Mouse (Mus musculus) heart, embryonic 15.5 days (tissue): Measurements from ENCODE around the gene Mib2. TPM values are rescaled to one million over a fixed set of nuclear protein-coding genes. Genes with fewer than 3 reads are reported as not detected.

Source experiments
- ATAC-seq: fragments of 200-750 bp; cut with Nextera tagmentation; replicated peaks from 2 replicates; pipeline ENCODE4 v1.8.0; 2017; ENCODE audit warnings: low read depth, moderate TSS enrichment; ENCODE audit not compliant: insufficient number of reproducible peaks, insufficient read depth, low FRiP score
- H3K27ac ChIP-seq: fragments of 300-500 bp; sonication (generic); 2 replicates; pipeline ENCODE4 v1.5.1; 2015; ENCODE audit warnings: mild to moderate bottlenecking, inconsistent platforms
- H3K27me3 ChIP-seq: fragments of 300-500 bp; sonication (generic); 2 replicates; pipeline ENCODE4 v1.6.1; 2015; ENCODE audit warnings: inconsistent platforms
- H3K36me3 ChIP-seq: fragments of 300-500 bp; sonication (generic); 2 replicates; pipeline ENCODE4 v1.6.1; 2015; ENCODE audit warnings: mild to moderate bottlenecking, inconsistent platforms
- H3K4me1 ChIP-seq: fragments of 300-500 bp; sonication (generic); replicated peaks from 2 replicates; pipeline ENCODE4 v1.6.1; 2015; ENCODE audit warnings: inconsistent platforms
- H3K4me2 ChIP-seq: fragments of 300-500 bp; sonication (generic); 2 replicates; pipeline ENCODE4 v1.6.1; 2015; ENCODE audit warnings: inconsistent platforms, mild to moderate bottlenecking, moderate library complexity
- H3K4me3 ChIP-seq: fragments of 300-500 bp; sonication (generic); 2 replicates; pipeline ENCODE4 v1.5.1; 2015; ENCODE audit warnings: mild to moderate bottlenecking, inconsistent platforms
- H3K9ac ChIP-seq: fragments of 300-500 bp; sonication (generic); 2 replicates; pipeline ENCODE4 v1.6.1; 2015; ENCODE audit warnings: mild to moderate bottlenecking, inconsistent platforms
- H3K9me3 ChIP-seq: fragments of 300-500 bp; sonication (generic); replicated peaks from 2 replicates; pipeline ENCODE4 v1.6.1; 2016; ENCODE audit warnings: inconsistent platforms
- WGBS: fragments of 180-500 bp; shearing (Covaris S2); methylation state at CpG from one replicate; pipeline ENCODE4 v1.1.7; 2015; ENCODE audit warnings: mixed read lengths; 5-methylcytosine and 5-hydroxymethylcytosine counted together
- polyA plus RNA-seq: library from polyadenylated mRNA; unstranded; fragments of >200 nt; fragmentation: Nextera tagmentation; extraction: Ambion mirVana; gene quantifications from 2 replicates; pipeline ENCODE4 v1.2.1, GENCODE M21; 2015

The Mib2 gene
- polyA plus RNA-seq = 17.3 and 23.4 TPM in 2 replicates

DNA sequence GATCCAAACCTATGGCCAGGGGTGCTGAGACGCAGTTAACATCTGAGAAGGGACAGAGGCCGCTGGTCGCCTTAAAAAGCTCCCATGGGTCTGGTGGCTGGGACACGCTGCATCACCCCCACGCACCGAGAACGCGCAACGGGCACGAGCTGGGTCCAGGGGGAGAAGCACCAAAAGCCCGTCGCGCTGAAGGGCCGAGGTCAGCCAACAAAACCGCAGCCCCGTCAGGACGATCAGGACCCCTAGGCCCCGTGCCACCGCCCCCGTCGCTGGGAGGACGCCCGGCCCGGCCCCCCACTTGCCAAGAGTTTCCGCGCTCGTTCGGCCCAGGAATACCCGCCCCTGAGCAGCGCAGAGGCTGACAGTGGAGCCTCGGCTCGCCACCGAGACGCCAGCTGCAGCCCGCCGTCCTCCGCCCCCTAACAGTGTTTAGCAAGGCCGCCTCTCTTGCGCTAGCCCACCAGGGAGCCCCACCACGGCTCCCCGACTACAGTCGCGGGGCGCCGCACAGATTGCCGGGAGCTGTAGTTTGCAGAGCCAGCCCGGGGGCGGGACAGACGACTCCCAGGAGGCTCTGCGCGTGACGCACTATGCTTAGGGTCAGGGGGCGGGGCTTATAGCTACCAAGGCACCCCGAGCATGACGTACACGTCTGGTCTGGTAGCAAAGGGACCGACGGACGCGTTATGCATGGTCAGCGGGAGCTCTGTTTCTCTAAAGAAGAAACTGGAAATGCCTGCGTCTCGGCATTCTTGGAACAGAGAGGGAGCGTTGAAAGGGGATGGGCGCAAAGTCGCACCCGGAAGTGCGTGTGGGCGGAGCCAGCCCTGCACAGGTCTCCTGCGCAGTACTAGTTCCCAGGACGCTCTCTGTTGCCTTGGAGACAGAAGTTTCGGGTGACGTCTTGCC is at the start of gene Mib2:
Mib2 (minus strand) TSS at position 510 of the 909 bp plus-strand sequence.
- H3K9ac ChIP-seq = peak within 1 kb of the TSS; percentile 94
- under 1% methylated on average over 73 of the region's 73 CpGs for WGBS
- peak within 1 kb of the TSS; percentile 83 for H3K27ac ChIP-seq

DNA sequence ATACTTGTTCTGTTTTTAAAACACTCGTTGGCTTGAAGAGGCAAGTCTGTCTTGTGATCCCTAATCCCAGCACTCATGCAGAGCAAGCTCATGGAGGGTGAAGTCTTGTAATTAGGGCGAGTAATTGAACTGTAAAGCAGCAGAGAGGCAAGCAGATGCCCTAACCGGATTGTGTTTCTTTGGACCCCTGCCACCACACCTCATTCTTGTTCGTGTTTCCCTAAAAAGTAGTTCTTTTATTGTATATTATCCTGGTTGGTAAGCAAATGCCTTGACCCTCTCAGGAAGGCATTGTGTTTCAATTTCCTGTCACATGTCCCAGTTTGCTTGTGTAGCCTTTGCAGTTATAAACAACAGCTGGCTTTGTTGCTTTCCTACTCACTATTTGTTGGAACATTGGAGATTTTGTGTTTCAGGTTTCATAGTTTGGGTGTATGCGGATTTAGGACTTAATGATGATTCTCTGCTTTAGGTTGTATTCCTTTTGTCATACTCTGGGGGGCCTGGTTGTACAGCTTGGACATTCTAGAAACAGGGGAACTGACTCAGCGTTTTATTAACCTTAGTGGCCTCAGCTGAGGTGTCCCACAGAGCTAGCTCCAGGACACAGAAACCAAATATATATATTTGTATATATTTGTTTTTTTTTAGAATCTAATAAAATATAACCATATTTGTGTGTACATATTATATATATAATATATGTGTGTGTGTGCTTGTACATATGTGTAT is 41.7 kb upstream of the Mib2 start:
- Histone ChIP-seq H3K9me3 (no peaks in the 10 kb centered on the region), H3K36me3 (peaks cover 10% of the 10 kb centered on the region), H3K9ac (no peak overlapping the region), H3K4me3 (no peak overlapping the region), H3K27me3 (no peaks in the 10 kb centered on the region), H3K4me2 (no peak overlapping the region), H3K4me1 (peaks cover 11% of the 10 kb centered on the region), H3K27ac (peak overlapping the region; percentile 60)
- no peak for ATAC-seq
- WGBS = 65% methylated on average over 6 of the region's 6 CpGs

More for the DNA sequence above, at the start of gene Mib2:
- Histone ChIP-seq H3K4me3 (peak within 1 kb of the TSS; percentile 98), H3K36me3 (no peaks in the 10 kb centered on the region; the same call in 1 of the 2 replicates), H3K4me2 (peak within 1 kb of the TSS; percentile 86), H3K9me3 (no peaks in the 10 kb centered on the region), H3K4me1 (peaks cover 14% of the 10 kb centered on the region), H3K27me3 (no peaks in the 10 kb centered on the region)
- ATAC-seq = peak; percentile 99

DNA sequence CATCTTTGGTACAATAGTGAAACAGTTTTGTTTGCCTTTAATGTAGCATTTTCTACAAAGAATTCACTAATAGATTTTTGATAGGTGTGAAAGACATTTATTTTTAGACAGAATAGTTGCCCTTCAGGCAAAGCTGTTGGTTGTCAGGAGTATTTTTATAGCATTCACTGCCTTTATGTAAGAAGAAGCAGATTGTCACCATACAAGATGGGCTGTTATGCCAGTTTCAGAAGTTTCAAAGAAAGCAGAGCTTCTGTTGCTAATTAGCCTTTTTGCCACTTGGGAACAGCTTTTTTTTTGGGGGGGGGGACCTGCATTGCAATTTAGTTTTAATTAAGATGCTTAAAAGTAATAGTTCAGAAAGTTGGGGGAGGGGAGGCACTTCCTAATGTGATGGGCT is 40.0 kb upstream of the Mib2 start:
- no peak for ATAC-seq
- no peak overlapping the region for H3K4me3 ChIP-seq
- H3K27ac ChIP-seq = no peak overlapping the region
- no peak overlapping the region for H3K9ac ChIP-seq
- H3K27me3 ChIP-seq = no peaks in the 10 kb centered on the region
- H3K4me2 ChIP-seq = no peak overlapping the region
- no peaks in the 10 kb centered on the region for H3K36me3 ChIP-seq
- H3K9me3 ChIP-seq = no peaks in the 10 kb centered on the region
- peaks cover 15% of the 10 kb centered on the region for H3K4me1 ChIP-seq

DNA sequence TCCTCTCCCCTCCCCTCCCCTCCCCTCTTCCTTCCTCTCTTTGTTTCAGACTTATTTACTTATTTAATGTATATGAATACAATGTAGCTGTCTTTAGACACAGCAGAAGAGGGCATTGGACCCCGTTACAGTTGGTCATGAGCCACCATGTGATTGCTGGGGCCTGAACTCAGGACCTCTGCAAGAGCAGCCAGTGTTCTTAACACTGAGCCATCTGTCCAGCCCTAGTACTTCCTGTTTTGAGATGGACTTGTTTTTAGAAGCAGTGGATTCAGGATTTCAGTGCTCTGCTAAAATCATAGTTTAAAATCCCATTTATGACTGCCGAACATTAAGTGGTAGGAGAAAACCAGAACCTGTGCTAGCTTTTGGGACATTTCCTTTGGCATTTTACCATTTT is 39.6 kb upstream of the Mib2 start:
- Histone ChIP-seq H3K27ac (no peak overlapping the region), H3K4me3 (no peak overlapping the region), H3K4me2 (no peak overlapping the region), H3K9ac (no peak overlapping the region), H3K36me3 (no peaks in the 10 kb centered on the region), H3K27me3 (no peaks in the 10 kb centered on the region), H3K9me3 (no peaks in the 10 kb centered on the region), H3K4me1 (peaks cover 15% of the 10 kb centered on the region)
- WGBS = 78% methylated on average over 2 of the region's 2 CpGs
- ATAC-seq = no peak

DNA sequence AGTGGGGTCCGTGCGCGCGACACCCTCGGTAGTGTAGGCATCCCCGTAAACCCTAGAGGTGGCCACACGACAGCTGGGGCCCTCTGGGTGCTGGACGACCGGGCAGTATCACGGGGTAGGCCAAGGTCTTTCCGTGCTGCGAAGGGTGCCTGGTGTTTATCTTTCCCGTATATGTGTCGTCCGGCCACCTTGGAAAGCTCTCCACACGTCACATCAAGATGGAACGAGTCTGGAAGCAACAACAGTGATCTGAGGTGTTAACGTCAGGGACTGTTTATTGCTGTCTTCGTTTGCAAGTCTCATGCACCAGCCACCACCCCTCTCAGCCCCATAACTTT is 36.6 kb upstream of the Mib2 start:
- ATAC-seq = no peak
- Histone ChIP-seq H3K4me3 (peak overlapping the region; percentile 96), H3K9ac (peak overlapping the region; percentile 92), H3K27me3 (no peaks in the 10 kb centered on the region), H3K36me3 (no peaks in the 10 kb centered on the region), H3K4me2 (peak overlapping the region; percentile 86), H3K27ac (peak overlapping the region; percentile 96), H3K9me3 (no peaks in the 10 kb centered on the region), H3K4me1 (peaks cover 15% of the 10 kb centered on the region)
- WGBS = under 1% methylated on average over 19 of the region's 19 CpGs

DNA sequence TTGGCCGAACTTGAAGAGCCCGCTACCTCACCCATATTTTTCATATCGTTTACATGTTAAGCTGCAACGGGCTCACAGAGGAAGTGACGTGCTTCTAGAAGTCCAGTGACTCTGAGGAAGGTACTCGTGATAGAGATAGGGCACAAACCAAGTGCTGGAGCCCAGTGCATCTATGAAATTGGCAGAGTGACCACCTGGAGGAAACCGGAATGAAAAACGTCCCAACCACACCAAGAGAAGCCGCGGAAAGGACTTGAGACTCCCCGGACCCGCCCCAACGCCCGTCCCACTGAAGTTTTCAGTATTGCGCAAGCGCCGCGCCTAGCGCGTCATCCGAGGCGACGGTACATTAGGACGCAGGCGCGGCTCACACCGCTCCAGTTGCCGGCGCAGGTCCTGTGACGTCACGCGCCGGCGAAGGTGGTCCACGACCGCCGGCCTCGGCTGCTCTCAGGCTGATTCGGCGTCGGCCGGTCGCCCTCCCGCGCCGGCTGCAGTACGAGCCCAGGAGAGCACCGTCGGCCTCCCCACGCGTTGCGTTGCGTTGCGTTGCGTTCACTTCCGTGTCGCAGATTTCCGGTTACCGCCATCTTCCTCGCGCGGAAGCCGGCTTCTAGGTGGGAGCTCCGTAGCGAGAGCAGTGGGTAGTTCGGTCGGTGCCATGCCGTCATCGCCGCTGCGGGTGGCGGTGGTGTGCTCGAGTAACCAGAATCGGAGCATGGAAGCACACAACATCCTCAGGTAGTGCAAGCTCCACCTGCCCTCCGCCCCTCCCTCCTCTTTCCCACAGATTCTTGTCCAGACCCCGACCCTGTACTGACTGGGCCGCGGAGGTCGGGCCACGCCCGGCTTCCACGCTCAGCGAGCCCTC is 36.0 kb upstream of the Mib2 start, which contains the start of gene Ssu72:
Ssu72 (plus strand) TSS at position 80 of the 871 bp plus-strand sequence.
- Histone ChIP-seq H3K9ac (peak within 1 kb of the TSS; percentile 92), H3K27ac (peak within 1 kb of the TSS; percentile 96), H3K4me2 (peak within 1 kb of the TSS; percentile 86), H3K36me3 (no peaks in the 10 kb centered on the region), H3K27me3 (no peaks in the 10 kb centered on the region), H3K4me3 (peak within 1 kb of the TSS; percentile 96), H3K9me3 (no peaks in the 10 kb centered on the region), H3K4me1 (peaks cover 15% of the 10 kb centered on the region)
- under 1% methylated on average over 83 of the region's 83 CpGs for WGBS
- ATAC-seq = peak; percentile 92

DNA sequence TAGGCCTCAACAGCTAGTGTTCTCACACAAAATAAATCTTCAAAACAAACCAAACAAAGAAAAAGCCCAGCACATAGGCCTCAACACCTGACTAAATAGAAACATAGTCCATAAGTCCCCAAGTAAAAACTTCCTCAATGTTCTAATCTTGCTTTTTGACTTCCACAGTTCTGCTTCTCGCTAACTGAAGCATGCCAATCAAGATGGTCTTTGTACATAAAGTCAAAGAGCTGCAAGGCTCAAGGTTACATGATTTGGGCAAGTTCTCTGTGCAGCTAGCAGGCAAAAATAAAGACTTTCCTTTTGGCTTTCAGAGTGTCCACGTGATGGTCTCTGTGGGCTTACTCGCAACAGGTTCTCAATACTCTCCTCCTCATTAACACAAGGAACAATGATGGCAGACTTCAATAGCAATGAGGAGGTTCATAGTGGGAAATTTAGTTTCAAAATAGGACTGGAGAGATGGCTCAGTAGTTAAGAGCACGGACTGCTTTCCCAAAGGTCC is 34.5 kb upstream of the Mib2 start:
- 98% methylated on average over 4 of the region's 4 CpGs for WGBS
- Histone ChIP-seq H3K4me3 (no peak overlapping the region), H3K9ac (no peak overlapping the region), H3K9me3 (no peaks in the 10 kb centered on the region), H3K4me2 (no peak overlapping the region), H3K36me3 (no peaks in the 10 kb centered on the region), H3K27me3 (no peaks in the 10 kb centered on the region), H3K4me1 (peaks cover 15% of the 10 kb centered on the region), H3K27ac (no peak overlapping the region)
- no peak for ATAC-seq

DNA sequence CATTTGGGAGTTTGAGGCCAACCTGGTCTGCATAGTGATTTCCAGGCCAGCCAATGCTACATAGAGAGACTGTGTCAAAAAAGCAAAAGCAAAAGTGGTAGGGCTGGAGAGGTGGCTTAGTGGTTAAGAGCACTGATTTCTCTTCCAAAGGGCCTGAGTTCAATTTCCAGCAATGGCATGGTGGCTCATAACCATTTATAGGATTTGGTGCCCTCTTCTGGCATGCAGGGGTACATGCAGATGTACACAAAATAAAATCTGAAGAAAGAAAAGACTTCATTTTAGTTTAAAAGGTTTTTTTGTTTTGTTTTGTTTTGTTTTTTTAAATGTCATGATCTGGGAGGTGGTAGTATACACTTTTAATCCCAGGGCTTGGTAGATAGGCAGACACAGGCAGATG is 31.4 kb upstream of the Mib2 start:
- Histone ChIP-seq H3K27me3 (0 out of 2 replicates have a peak, but pooled peaks cover 6% of the 10 kb centered on the region), H3K4me1 (peaks cover 8% of the 10 kb centered on the region; the same call in 1 of the 2 replicates), H3K9ac (no peak overlapping the region), H3K4me2 (no peak overlapping the region), H3K36me3 (no peaks in the 10 kb centered on the region), H3K9me3 (no peaks in the 10 kb centered on the region), H3K27ac (no peak overlapping the region), H3K4me3 (no peak overlapping the region)
- ATAC-seq = no peak

DNA sequence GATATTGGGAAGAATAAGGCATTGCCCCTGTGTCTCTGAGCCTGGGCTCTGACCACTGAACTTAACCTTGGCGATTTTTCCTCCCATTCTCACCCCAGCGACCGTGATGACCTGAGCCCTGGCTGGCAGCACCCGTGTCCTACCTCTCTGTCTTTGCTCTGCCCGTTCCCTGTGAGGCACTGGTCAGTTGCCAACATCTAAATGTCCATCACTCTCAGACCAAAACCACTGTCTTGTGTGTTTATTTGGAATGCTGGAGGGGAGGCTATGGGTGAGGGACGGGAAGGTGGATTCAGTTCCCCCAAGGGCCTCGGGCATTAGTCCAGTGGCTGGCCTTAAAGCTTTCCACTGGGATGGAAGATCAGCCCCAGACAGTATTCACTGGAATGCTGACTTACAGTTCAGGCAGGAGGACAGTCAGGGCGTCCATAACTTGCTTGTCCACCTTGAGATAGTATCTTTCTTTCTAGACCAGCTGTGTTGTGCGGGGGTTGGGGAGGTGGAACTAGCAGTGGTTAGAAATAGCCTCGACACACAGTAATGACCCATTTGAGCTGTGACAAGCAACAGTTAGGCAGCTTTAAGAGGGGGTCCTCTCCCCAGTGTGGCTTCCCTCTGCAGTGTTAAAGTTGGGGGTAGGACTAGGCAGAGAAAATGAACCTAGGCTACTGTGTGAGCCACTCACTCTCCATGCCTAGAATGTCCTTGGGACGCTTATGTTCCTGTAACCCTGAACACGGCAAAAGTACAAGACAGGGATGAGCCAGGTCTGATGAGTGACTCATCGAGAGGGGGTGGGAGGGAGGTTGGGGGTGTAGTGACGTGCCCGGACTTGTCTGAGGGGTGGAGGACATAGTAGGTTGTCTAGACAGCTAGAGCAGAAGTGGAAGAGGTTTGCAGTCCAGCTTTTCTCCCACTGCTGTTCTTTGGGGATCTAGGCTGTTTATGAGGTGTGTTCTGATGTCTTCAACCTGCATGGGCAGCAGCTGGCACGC is 27.6 kb upstream of the Mib2 start:
- H3K4me1 ChIP-seq = peaks cover 17% of the 10 kb centered on the region
- H3K27me3 ChIP-seq = peaks cover 21% of the 10 kb centered on the region; the same call in 1 of the 2 replicates
- no peaks in the 10 kb centered on the region for H3K36me3 ChIP-seq
- H3K27ac ChIP-seq = no peak overlapping the region
- H3K4me3 ChIP-seq = no peak overlapping the region
- WGBS = 62% methylated on average over 16 of the region's 16 CpGs
- no peak for ATAC-seq
- no peak overlapping the region for H3K9ac ChIP-seq
- H3K4me2 ChIP-seq = no peak overlapping the region
- no peaks in the 10 kb centered on the region for H3K9me3 ChIP-seq

DNA sequence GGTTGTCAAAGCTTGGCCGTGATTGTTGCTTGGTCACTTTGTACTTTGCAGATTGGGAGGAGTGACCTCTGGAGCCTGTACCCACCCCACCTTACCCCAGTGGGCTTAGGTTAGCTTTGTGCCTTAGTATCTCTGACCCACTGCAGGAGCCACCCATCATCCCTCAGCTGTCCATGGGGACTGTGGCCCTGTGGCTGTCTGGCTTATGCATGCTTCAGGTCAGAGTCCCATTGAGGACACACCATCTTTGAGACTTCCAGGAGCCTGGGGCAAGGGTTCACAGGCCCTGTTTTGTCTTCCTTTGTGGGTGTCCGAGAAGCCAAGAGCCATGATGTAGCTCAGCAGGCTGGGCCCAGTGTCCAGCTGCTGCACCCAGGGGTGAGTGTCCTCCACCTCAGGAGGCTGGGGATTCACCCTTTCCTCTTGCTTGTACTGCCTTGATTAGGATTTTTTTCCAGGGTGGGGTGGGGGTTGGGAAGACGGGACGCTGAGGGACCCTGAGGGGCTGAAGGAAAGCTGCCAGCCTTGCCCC is 26.6 kb upstream of the Mib2 start:
- peaks cover 17% of the 10 kb centered on the region for H3K4me1 ChIP-seq
- WGBS = 82% methylated on average over 4 of the region's 4 CpGs
- H3K9ac ChIP-seq = peak overlapping the region; percentile 67; the same call in 1 of the 2 replicates
- ATAC-seq = no peak
- H3K27ac ChIP-seq = no peak overlapping the region
- peaks cover 24% of the 10 kb centered on the region; the same call in 1 of the 2 replicates for H3K27me3 ChIP-seq
- peak overlapping the region; percentile 74 for H3K4me3 ChIP-seq
- peak overlapping the region; percentile 99 for H3K4me2 ChIP-seq
- H3K36me3 ChIP-seq = no peaks in the 10 kb centered on the region
- no peaks in the 10 kb centered on the region for H3K9me3 ChIP-seq
